Comparison of ENCODE assay signal across 8 mouse cellular contexts in genomic region chr9:21840115-21840787, GRCm38 (mm10). TPM values are rescaled to one million over a fixed set of nuclear protein-coding genes. Genes with fewer than 3 reads are reported as not detected.
DNase-seq lines count a peak whose midpoint lies in the region; ATAC-seq and TF ChIP-seq lines count a peak whose summit lies in the region.

No protein-coding gene starts in this region.

- no peaks in the 10 kb centered on the region for H3K9me3 ChIP-seq in kidney, embryonic 16.5 days (ENCODE audit: low read length)
- no peaks in the 10 kb centered on the region for H3K9me3 ChIP-seq in E14TG2a.4 (ENCODE audit: low read length)
- no peaks in the 10 kb centered on the region for H3K9me3 ChIP-seq in heart, embryonic 15.5 days (replicated peaks)
- H3K9me3 ChIP-seq in liver, embryonic 13.5 days (replicated peaks), result no peaks in the 10 kb centered on the region

- TF ChIP-seq CTCF in kidney, adult 2 months (conservative IDR thresholded peaks at IDR 0.05; ENCODE audit: insufficient read depth, insufficient read length, low read depth, low read length), result peak; percentile 85
- peak; percentile 71 for TF ChIP-seq CTCF in E14TG2a.4 (conservative IDR thresholded peaks at IDR 0.05; ENCODE audit: low read length)
- TF ChIP-seq CTCF in brain, embryonic 14.5 days (IDR thresholded peaks at IDR 0.05; ENCODE audit: borderline replicate concordance, extremely low read depth, insufficient read depth, insufficient read length), result peak; percentile 83

- no peak for ATAC-seq in kidney, embryonic 16.5 days (ENCODE audit: low FRiP score, low TSS enrichment)
- no peak for ATAC-seq in heart, embryonic 15.5 days (replicated peaks; ENCODE audit: insufficient number of reproducible peaks, insufficient read depth, low FRiP score, low read depth)
- ATAC-seq in liver, embryonic 13.5 days (ENCODE audit: low read depth), result no peak

- no peak overlapping the region for H3K9ac ChIP-seq in kidney, embryonic 16.5 days (replicated peaks; ENCODE audit: low read length)
- H3K9ac ChIP-seq in heart, embryonic 15.5 days, result no peak overlapping the region
- no peak overlapping the region for H3K9ac ChIP-seq in liver, embryonic 13.5 days

- H3K27ac ChIP-seq in kidney, adult 2 months (ENCODE audit: insufficient read depth, low read depth, low read length), result no peak overlapping the region
- H3K27ac ChIP-seq in kidney, embryonic 16.5 days (ENCODE audit: low read length), result no peak overlapping the region
- H3K27ac ChIP-seq in heart, embryonic 15.5 days, result peak overlapping the region; percentile 33; the same call in 1 of the 2 replicates
- H3K27ac ChIP-seq in liver, embryonic 13.5 days, result no peak overlapping the region

- H3K4me2 ChIP-seq in kidney, embryonic 16.5 days (replicated peaks; ENCODE audit: low read depth, low read length), result no peak overlapping the region
- no peak overlapping the region for H3K4me2 ChIP-seq in heart, embryonic 15.5 days
- H3K4me2 ChIP-seq in liver, embryonic 13.5 days, result no peak overlapping the region

- no peaks in the 10 kb centered on the region; the same call in 1 of the 2 replicates for H3K36me3 ChIP-seq in kidney, adult 2 months (ENCODE audit: control insufficient read depth, insufficient read depth, low read length)
- H3K36me3 ChIP-seq in kidney, embryonic 16.5 days (ENCODE audit: insufficient read depth, low read length), result peaks cover 58% of the 10 kb centered on the region
- peaks cover 99% of the 10 kb centered on the region for H3K36me3 ChIP-seq in E14TG2a.4 (ENCODE audit: insufficient read depth, low read length)
- H3K36me3 ChIP-seq in heart, embryonic 15.5 days, result peaks cover 27% of the 10 kb centered on the region
- H3K36me3 ChIP-seq in liver, embryonic 13.5 days, result peaks cover 20% of the 10 kb centered on the region; the same call in 1 of the 2 replicates

- WGBS in kidney, adult 2 months, result 58% methylated on average over 8 of the region's 8 CpGs
- WGBS in kidney, embryonic 16.5 days, result 62% methylated on average over 8 of the region's 8 CpGs
- 62% methylated on average over 8 of the region's 8 CpGs for WGBS in heart, embryonic 15.5 days
- 42% methylated on average over 8 of the region's 8 CpGs for WGBS in liver, embryonic 13.5 days (ENCODE audit: insufficient replicate concordance)

- H3K4me1 ChIP-seq in kidney, adult 2 months (ENCODE audit: control insufficient read depth, insufficient read depth, low read length), result no peaks in the 10 kb centered on the region
- H3K4me1 ChIP-seq in kidney, embryonic 16.5 days (ENCODE audit: insufficient read depth, low read length), result peaks cover 10% of the 10 kb centered on the region; the same call in 1 of the 2 replicates
- H3K4me1 ChIP-seq in E14TG2a.4 (replicated peaks; ENCODE audit: low read depth, low read length), result peaks cover 92% of the 10 kb centered on the region
- H3K4me1 ChIP-seq in heart, embryonic 15.5 days (replicated peaks), result peaks cover 15% of the 10 kb centered on the region
- peaks cover 21% of the 10 kb centered on the region for H3K4me1 ChIP-seq in liver, embryonic 13.5 days (replicated peaks)

- no peak for TF ChIP-seq POLR2A in kidney, adult 2 months (IDR thresholded peaks at IDR 0.05; ENCODE audit: low read depth, low read length)
- TF ChIP-seq POLR2A in brain, embryonic 14.5 days (IDR thresholded peaks at IDR 0.05; ENCODE audit: borderline replicate concordance, extremely low read depth, insufficient read depth, insufficient read length, poor library complexity, severe bottlenecking), result no peak

- DNase-seq in kidney, adult 2 months, result peak; percentile 64
- DNase-seq in brain, embryonic 14.5 days (ENCODE audit: low read depth), result peak; percentile 59
- DNase-seq in liver, embryonic 13.5 days, result peak; percentile 17
- DNase-seq in retina, embryonic 14.5 days (ENCODE audit: low spot score), result peak; percentile 72
- DNase-seq in frontal cortex, postnatal 14 days (ENCODE audit: low spot score in 2 of 2), result no peak

- H3K27me3 ChIP-seq in kidney, adult 2 months (replicated peaks; ENCODE audit: control insufficient read depth, insufficient read depth, low read length), result no peaks in the 10 kb centered on the region
- no peaks in the 10 kb centered on the region for H3K27me3 ChIP-seq in kidney, embryonic 16.5 days (ENCODE audit: insufficient read depth, low read length)
- no peaks in the 10 kb centered on the region for H3K27me3 ChIP-seq in E14TG2a.4 (ENCODE audit: insufficient read depth, low read length)
- H3K27me3 ChIP-seq in heart, embryonic 15.5 days, result no peaks in the 10 kb centered on the region
- no peaks in the 10 kb centered on the region for H3K27me3 ChIP-seq in liver, embryonic 13.5 days

- no peak overlapping the region for H3K4me3 ChIP-seq in kidney, adult 2 months (ENCODE audit: insufficient read depth, low read depth, low read length)
- H3K4me3 ChIP-seq in kidney, embryonic 16.5 days (ENCODE audit: low read length), result no peak overlapping the region
- peak overlapping the region; percentile 61 for H3K4me3 ChIP-seq in E14TG2a.4 (replicated peaks; ENCODE audit: low read length)
- H3K4me3 ChIP-seq in heart, embryonic 15.5 days, result no peak overlapping the region
- H3K4me3 ChIP-seq in liver, embryonic 13.5 days (replicated peaks), result no peak overlapping the region

RNA-seq across cellular contexts. Expression of gene Angptl8, which starts 4.9 kb away (rescaled TPM):
- polyA plus RNA-seq in kidney, adult 2 months (2012; rRNA removed), result 11.9 and 19.5 TPM in 2 replicates
- 5.4 and 6.0 TPM in 2 replicates for polyA plus RNA-seq in kidney, embryonic 16.5 days (2015; fragmentation: Nextera tagmentation; extraction: Ambion mirVana)
- not detected in 2 replicates for polyA plus RNA-seq in brain, embryonic 14.5 days (2012; rRNA removed)
- polyA plus RNA-seq in heart, embryonic 15.5 days (2015; fragmentation: Nextera tagmentation; extraction: Ambion mirVana), result 1.2 and 2.1 TPM in 2 replicates
- 15.5 and 16.1 TPM in 2 replicates for polyA plus RNA-seq in liver, embryonic 13.5 days (2015; fragmentation: Nextera tagmentation; extraction: Ambion mirVana)

RNA-seq across cellular contexts. Expression of gene Dock6, which starts 12.2 kb away (rescaled TPM):
- polyA plus RNA-seq in kidney, adult 2 months (2012; rRNA removed), result 67.7 and 84.6 TPM in 2 replicates
- 46.8 and 47.1 TPM in 2 replicates for polyA plus RNA-seq in kidney, embryonic 16.5 days (2015; fragmentation: Nextera tagmentation; extraction: Ambion mirVana)
- 53.6 and 59.4 TPM in 2 replicates for polyA plus RNA-seq in brain, embryonic 14.5 days (2012; rRNA removed)
- 38.3 and 54.7 TPM in 2 replicates for polyA plus RNA-seq in heart, embryonic 15.5 days (2015; fragmentation: Nextera tagmentation; extraction: Ambion mirVana)
- 3.9 and 4.1 TPM in 2 replicates for polyA plus RNA-seq in liver, embryonic 13.5 days (2015; fragmentation: Nextera tagmentation; extraction: Ambion mirVana)

RNA-seq across cellular contexts. Expression of gene Kank2, which starts 41.7 kb away (rescaled TPM):
- polyA plus RNA-seq in kidney, adult 2 months (2012; rRNA removed), result 21.8 and 23.6 TPM in 2 replicates
- polyA plus RNA-seq in kidney, embryonic 16.5 days (2015; fragmentation: Nextera tagmentation; extraction: Ambion mirVana), result 18.7 and 19.7 TPM in 2 replicates
- polyA plus RNA-seq in brain, embryonic 14.5 days (2012; rRNA removed), result 5.9 and 10.8 TPM in 2 replicates
- polyA plus RNA-seq in heart, embryonic 15.5 days (2015; fragmentation: Nextera tagmentation; extraction: Ambion mirVana), result 20.0 and 26.3 TPM in 2 replicates
- 2.6 and 3.4 TPM in 2 replicates for polyA plus RNA-seq in liver, embryonic 13.5 days (2015; fragmentation: Nextera tagmentation; extraction: Ambion mirVana)

Comparison
In these comparisons a context has a peak if more than half of its experiments do, and no peak if none do; other contexts are left out.
1. DNase-seq: peak in kidney, adult 2 months (single experiment), brain, embryonic 14.5 days (single experiment), liver, embryonic 13.5 days (single experiment) and retina, embryonic 14.5 days (single experiment); none in frontal cortex, postnatal 14 days (0 of 2).
2. Peak in every context shown above with its lines, with median percentiles within 50 percentile points of each other: CTCF ChIP-seq.